Mouse (Mus musculus) kidney, embryonic 15.5 days (tissue): ENCODE results near the gene Rab4a. TPM values are rescaled to one million over a fixed set of nuclear protein-coding genes. Genes with fewer than 3 reads are reported as not detected.
A peak's percentile ranks its signal among the peaks of the same experiment; 100 is the strongest.

Experiments
- ATAC-seq: fragments of 200-750 bp; cut with Nextera tagmentation; replicated peaks from 2 replicates; pipeline ENCODE4 v1.8.0; 2017; ENCODE audit warnings: moderate TSS enrichment; ENCODE audit not compliant: low FRiP score
- H3K27ac ChIP-seq: fragments of 300-500 bp; sonication (generic); 2 replicates; pipeline ENCODE4 v1.5.1; 2015; ENCODE audit warnings: mild to moderate bottlenecking, inconsistent platforms
- H3K27me3 ChIP-seq: fragments of 300-500 bp; sonication (generic); 2 replicates; pipeline ENCODE4 v1.6.1; 2015; ENCODE audit warnings: inconsistent platforms
- H3K36me3 ChIP-seq: fragments of 300-500 bp; sonication (generic); 2 replicates; pipeline ENCODE4 v1.6.1; 2015; ENCODE audit warnings: inconsistent platforms
- H3K4me1 ChIP-seq: fragments of 300-500 bp; sonication (generic); 2 replicates; pipeline ENCODE4 v1.6.1; 2015; ENCODE audit warnings: inconsistent platforms
- H3K4me2 ChIP-seq: fragments of 300-500 bp; sonication (generic); 2 replicates; pipeline ENCODE4 v1.6.1; 2015; ENCODE audit warnings: moderate library complexity, mild to moderate bottlenecking, inconsistent platforms
- H3K4me3 ChIP-seq: fragments of 300-500 bp; sonication (generic); replicated peaks from 2 replicates; pipeline ENCODE4 v1.5.1; 2015; ENCODE audit warnings: mild to moderate bottlenecking, inconsistent platforms
- H3K9ac ChIP-seq: fragments of 300-500 bp; sonication (generic); 2 replicates; pipeline ENCODE4 v1.6.1; 2015; ENCODE audit warnings: mild to moderate bottlenecking, inconsistent platforms
- H3K9me3 ChIP-seq: fragments of 300-500 bp; sonication (generic); replicated peaks from 2 replicates; pipeline ENCODE4 v1.6.1; 2016; ENCODE audit warnings: inconsistent platforms
- WGBS: fragments of 180-500 bp; shearing (Covaris S2); methylation state at CpG from one replicate; pipeline ENCODE4 v1.1.7; 2015; ENCODE audit warnings: mixed read lengths; 5-methylcytosine and 5-hydroxymethylcytosine counted together
- polyA plus RNA-seq: library from polyadenylated mRNA; unstranded; fragments of >200 nt; fragmentation: Nextera tagmentation; extraction: Ambion mirVana; gene quantifications from 2 replicates; pipeline ENCODE4 v1.2.1, GENCODE M21; 2015

Rab4a gene
- polyA plus RNA-seq, 1 experiment from 2014 or later = 44.9 TPM

- Histone ChIP-seq H3K9ac (no peak overlapping the region), H3K27ac (no peak overlapping the region), H3K4me1 (peaks cover 50% of the 10 kb centered on the region), H3K36me3 (no peaks in the 10 kb centered on the region), H3K4me2 (no peak overlapping the region), H3K27me3 (peaks cover 14% of the 10 kb centered on the region), H3K9me3 (no peaks in the 10 kb centered on the region), H3K4me3 (no peak overlapping the region)
- WGBS = 79% methylated on average over 9 of the region's 9 CpGs
- no peak for ATAC-seq
Observed at GRCm38 (mm10) chr8:123789461-123789860, 16.3 kb upstream of the Rab4a start.

GRCm38 (mm10) chr8:123789970-123790369 lies 15.8 kb upstream of the Rab4a start:
- 3% methylated on average over 4 of the region's 4 CpGs for WGBS
- Histone ChIP-seq H3K9me3 (no peaks in the 10 kb centered on the region), H3K4me1 (peaks cover 52% of the 10 kb centered on the region), H3K9ac (no peak overlapping the region), H3K36me3 (no peaks in the 10 kb centered on the region), H3K4me3 (no peak overlapping the region), H3K27me3 (peaks cover 14% of the 10 kb centered on the region), H3K27ac (no peak overlapping the region), H3K4me2 (no peak overlapping the region)
- ATAC-seq = no peak

- WGBS = 49% methylated on average over 16 of the region's 16 CpGs
- 0 out of 2 replicates have a peak overlapping the region, but pooled peaks have one; percentile 16 for H3K4me2 ChIP-seq
- peaks cover 6% of the 10 kb centered on the region; the same call in 1 of the 2 replicates for H3K27me3 ChIP-seq
- peak overlapping the region; percentile 21; the same call in 1 of the 2 replicates for H3K9ac ChIP-seq
- H3K27ac ChIP-seq = peak overlapping the region; percentile 78
- ATAC-seq = peak; percentile 69
- H3K4me3 ChIP-seq = no peak overlapping the region
- H3K4me1 ChIP-seq = peaks cover 52% of the 10 kb centered on the region
- H3K9me3 ChIP-seq = no peaks in the 10 kb centered on the region
- H3K36me3 ChIP-seq = no peaks in the 10 kb centered on the region
Observed at GRCm38 (mm10) chr8:123791101-123791844, 14.5 kb upstream of the Rab4a start.

GRCm38 (mm10) chr8:123791845-123792225 lies 13.9 kb upstream of the Rab4a start:
- Histone ChIP-seq H3K27ac (peak overlapping the region; percentile 78), H3K9ac (0 out of 2 replicates have a peak overlapping the region, but pooled peaks have one; percentile 21)
- WGBS = 62% methylated on average over 7 of the region's 7 CpGs

DNA sequence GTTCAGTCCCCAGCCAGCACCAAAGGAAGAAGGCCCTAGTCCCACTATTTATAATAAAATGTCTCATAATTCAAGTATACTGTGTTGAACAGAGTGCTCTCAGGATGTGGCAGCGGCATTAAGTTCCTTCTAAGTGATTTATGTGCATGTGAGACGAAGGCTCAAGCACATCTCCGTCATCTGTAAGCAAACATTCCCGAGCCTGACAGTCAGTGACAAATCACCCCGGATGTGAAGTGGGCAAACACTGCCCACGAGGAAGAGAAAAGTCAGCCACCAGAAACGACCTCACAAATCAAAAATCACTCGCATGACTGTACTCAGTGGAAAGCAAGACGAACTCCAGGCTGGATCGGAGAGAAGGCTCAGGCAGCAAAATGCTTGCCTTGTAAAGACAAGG lies 11.9 kb upstream of the Rab4a start:
- no peaks in the 10 kb centered on the region for H3K27me3 ChIP-seq
- WGBS = 11% methylated on average over 10 of the region's 10 CpGs
- peaks cover 40% of the 10 kb centered on the region for H3K4me1 ChIP-seq
- no peaks in the 10 kb centered on the region for H3K36me3 ChIP-seq
- H3K9ac ChIP-seq = no peak overlapping the region
- H3K4me2 ChIP-seq = 0 out of 2 replicates have a peak overlapping the region, but pooled peaks have one; percentile 2
- no peak overlapping the region for H3K27ac ChIP-seq
- ATAC-seq = no peak
- no peaks in the 10 kb centered on the region for H3K9me3 ChIP-seq
- no peak overlapping the region for H3K4me3 ChIP-seq

More at GRCm38 (mm10) chr8:123791845-123792225, 13.9 kb upstream of the Rab4a start:
- Histone ChIP-seq H3K27me3 (0 out of 2 replicates have a peak, but pooled peaks cover 6% of the 10 kb centered on the region), H3K9me3 (no peaks in the 10 kb centered on the region), H3K36me3 (no peaks in the 10 kb centered on the region), H3K4me1 (peaks cover 52% of the 10 kb centered on the region), H3K4me2 (0 out of 2 replicates have a peak overlapping the region, but pooled peaks have one; percentile 16), H3K4me3 (no peak overlapping the region)
- ATAC-seq = 0 out of 2 replicates have a peak, but pooled peaks have one; percentile 61

DNA sequence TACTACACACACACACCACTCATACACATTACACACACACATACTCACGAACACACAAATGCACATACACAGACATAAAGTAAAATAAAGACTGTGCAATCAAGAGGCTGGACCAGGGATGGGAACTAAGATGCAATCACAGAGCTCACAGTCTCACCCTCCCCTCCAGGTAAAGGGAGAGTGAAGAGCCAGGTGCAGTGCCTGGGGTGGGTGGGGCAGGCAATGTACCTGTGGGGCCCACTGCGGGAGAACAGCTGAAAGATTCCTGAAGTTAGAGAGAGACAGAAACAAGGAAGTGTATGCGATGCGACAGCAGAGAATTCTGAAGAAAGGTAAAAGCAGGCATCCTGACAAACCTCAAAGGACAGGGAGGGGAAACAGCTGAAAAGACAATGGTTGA lies 11.0 kb upstream of the Rab4a start:
- ATAC-seq = no peak
- Histone ChIP-seq H3K27me3 (no peaks in the 10 kb centered on the region), H3K27ac (no peak overlapping the region), H3K9ac (no peak overlapping the region), H3K4me1 (peaks cover 38% of the 10 kb centered on the region), H3K36me3 (no peaks in the 10 kb centered on the region), H3K4me2 (no peak overlapping the region), H3K4me3 (no peak overlapping the region), H3K9me3 (no peaks in the 10 kb centered on the region)
- 71% methylated on average over 4 of the region's 4 CpGs for WGBS

DNA sequence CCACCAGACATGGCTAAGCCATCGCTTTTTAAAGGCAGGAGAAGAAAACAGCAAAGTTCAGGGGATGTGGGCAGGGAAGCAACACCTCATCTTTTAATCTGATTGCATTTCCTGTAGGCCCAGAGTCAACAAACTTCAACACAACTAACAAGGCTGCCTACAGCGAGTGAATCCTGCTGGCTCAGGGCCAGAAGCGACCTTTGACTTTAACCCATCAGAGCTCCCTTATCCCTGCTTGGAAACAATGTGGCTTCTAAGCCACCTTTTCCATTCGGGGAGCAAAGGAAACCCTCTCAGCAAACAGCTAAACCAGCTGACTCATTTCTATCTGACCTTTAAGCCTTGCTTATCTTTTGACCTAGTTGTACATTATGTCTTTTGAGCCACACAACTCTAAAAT lies 9.0 kb upstream of the Rab4a start:
- WGBS = 61% methylated on average over 4 of the region's 4 CpGs
- H3K27ac ChIP-seq = no peak overlapping the region

DNA sequence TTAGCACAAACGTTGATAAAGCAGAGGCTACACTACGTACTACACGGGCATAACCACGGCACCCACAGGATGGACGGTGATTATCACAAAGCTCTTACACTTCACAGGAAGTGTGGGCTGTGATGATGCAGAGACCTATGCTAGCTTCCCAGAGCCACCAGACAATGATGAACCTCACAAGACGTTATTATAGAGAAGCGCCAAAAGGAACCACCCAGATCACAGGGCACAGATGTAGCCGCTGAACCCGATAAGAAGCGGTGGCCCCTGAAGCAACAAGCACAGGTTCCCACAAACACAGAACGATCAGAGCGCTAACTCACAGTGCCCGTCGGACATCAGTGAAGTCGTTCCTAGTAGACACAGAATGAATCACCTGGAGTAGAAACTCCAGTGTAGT lies 7.9 kb upstream of the Rab4a start:
- 84% methylated on average over 15 of the region's 15 CpGs for WGBS
- ATAC-seq = no peak
- no peak overlapping the region for H3K9ac ChIP-seq
- no peak overlapping the region for H3K27ac ChIP-seq
- H3K4me1 ChIP-seq = peaks cover 13% of the 10 kb centered on the region
- no peak overlapping the region for H3K4me2 ChIP-seq
- no peak overlapping the region for H3K4me3 ChIP-seq
- H3K36me3 ChIP-seq = no peaks in the 10 kb centered on the region
- no peaks in the 10 kb centered on the region for H3K27me3 ChIP-seq
- no peaks in the 10 kb centered on the region for H3K9me3 ChIP-seq

More for the DNA sequence above, 9.0 kb upstream of the Rab4a start:
- H3K4me2 ChIP-seq = no peak overlapping the region
- peaks cover 21% of the 10 kb centered on the region for H3K4me1 ChIP-seq
- no peaks in the 10 kb centered on the region for H3K27me3 ChIP-seq
- no peaks in the 10 kb centered on the region for H3K36me3 ChIP-seq
- ATAC-seq = no peak
- H3K9ac ChIP-seq = no peak overlapping the region
- no peak overlapping the region for H3K4me3 ChIP-seq
- H3K9me3 ChIP-seq = no peaks in the 10 kb centered on the region

GRCm38 (mm10) chr8:123799434-123799833 lies 6.4 kb upstream of the Rab4a start:
- Histone ChIP-seq H3K27me3 (no peaks in the 10 kb centered on the region), H3K4me2 (no peak overlapping the region), H3K4me1 (0 out of 2 replicates have a peak, but pooled peaks cover 2% of the 10 kb centered on the region), H3K27ac (no peak overlapping the region), H3K36me3 (no peaks in the 10 kb centered on the region), H3K9ac (no peak overlapping the region), H3K9me3 (no peaks in the 10 kb centered on the region), H3K4me3 (no peak overlapping the region)
- 75% methylated on average over 6 of the region's 6 CpGs for WGBS
- ATAC-seq = no peak

DNA sequence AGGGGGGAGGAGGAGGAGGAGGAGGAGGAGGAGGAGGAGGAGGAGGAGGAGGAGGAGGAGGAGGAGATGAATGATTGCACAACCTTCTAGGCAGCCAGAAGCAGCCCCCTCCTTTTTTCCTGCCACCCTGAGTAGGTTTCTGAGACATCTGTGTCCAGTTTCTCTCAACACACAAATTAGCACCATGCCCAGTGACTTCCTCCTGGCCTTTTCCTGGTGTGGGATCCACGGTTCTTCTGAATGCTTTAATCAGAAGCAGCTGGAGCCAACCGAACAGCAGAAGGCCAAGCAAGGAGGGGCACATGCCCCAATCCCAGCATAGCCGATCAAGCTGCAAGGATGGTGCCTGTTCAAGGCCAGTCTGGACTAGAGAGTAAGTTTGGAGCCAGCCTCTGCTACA lies 5.9 kb upstream of the Rab4a start:
- Histone ChIP-seq H3K4me3 (no peak overlapping the region), H3K27ac (no peak overlapping the region), H3K36me3 (no peaks in the 10 kb centered on the region), H3K9ac (no peak overlapping the region), H3K9me3 (no peaks in the 10 kb centered on the region), H3K4me2 (no peak overlapping the region), H3K4me1 (0 out of 2 replicates have a peak, but pooled peaks cover under 1% of the 10 kb centered on the region), H3K27me3 (no peaks in the 10 kb centered on the region)
- WGBS = 29% methylated on average over 3 of the region's 3 CpGs
- ATAC-seq = no peak

DNA sequence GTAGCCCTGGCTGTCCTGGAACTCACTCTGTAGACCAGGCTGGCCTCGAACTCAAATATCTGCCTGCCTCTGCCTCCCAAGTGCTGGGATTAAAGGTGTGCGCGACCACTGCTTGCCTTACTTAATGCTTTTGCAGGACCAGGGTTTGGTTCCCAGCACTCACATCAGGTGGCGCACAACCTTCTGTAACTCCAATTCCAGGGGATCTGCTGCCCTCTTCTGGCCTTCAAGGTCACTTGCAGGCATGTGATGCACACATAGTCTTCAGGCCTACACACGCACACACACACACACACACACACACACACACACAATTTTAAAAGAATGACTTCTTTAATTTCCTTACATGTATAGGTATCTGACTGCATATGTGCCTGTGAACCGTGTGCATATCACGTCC lies 4.9 kb upstream of the Rab4a start:
- no peak overlapping the region for H3K9ac ChIP-seq
- H3K27ac ChIP-seq = no peak overlapping the region
- ATAC-seq = no peak
- no peak overlapping the region for H3K4me3 ChIP-seq
- no peaks in the 10 kb centered on the region for H3K27me3 ChIP-seq
- H3K9me3 ChIP-seq = no peaks in the 10 kb centered on the region
- peaks cover 6% of the 10 kb centered on the region for H3K4me1 ChIP-seq
- no peak overlapping the region for H3K4me2 ChIP-seq
- WGBS = 94% methylated on average over 7 of the region's 7 CpGs
- no peaks in the 10 kb centered on the region for H3K36me3 ChIP-seq

- no peak overlapping the region for H3K9ac ChIP-seq
- no peaks in the 10 kb centered on the region for H3K9me3 ChIP-seq
- H3K4me2 ChIP-seq = no peak overlapping the region
- no peaks in the 10 kb centered on the region for H3K36me3 ChIP-seq
- H3K4me1 ChIP-seq = peaks cover 10% of the 10 kb centered on the region
- H3K27ac ChIP-seq = no peak overlapping the region
- WGBS = 91% methylated on average over 2 of the region's 2 CpGs
- ATAC-seq = no peak
- no peak overlapping the region for H3K4me3 ChIP-seq
- no peaks in the 10 kb centered on the region for H3K27me3 ChIP-seq
Observed at GRCm38 (mm10) chr8:123801538-123801937, 4.2 kb upstream of the Rab4a start.
